Mouse (Mus musculus) liver, adult 2 months (tissue): ENCODE data around the gene 2310079G19Rik.

Experiments
- CTCF ChIP-seq: fragments of 200-500 bp; IDR thresholded peaks from 2 replicates; pipeline ENCODE4 v1.5.1; 2011; ENCODE audit warnings: low read depth, low read length, control low read depth
- POLR2A ChIP-seq: fragments of 200-500 bp; IDR thresholded peaks from 2 replicates; pipeline ENCODE4 v1.6.1; 2011; ENCODE audit warnings: low read length, control low read depth; ENCODE audit not compliant: insufficient read depth; ENCODE audit errors: extremely low read depth

- TF ChIP-seq CTCF (no peak), POLR2A (no peak)
These were observed 7.7 kb upstream of the 2310079G19Rik start for GRCm38 (mm10) chr16:88635142-88635541.
